Mouse (Mus musculus) adrenal gland, postnatal 25 days (tissue): ENCODE data around the gene Kpna6. TPM values are rescaled to one million over a fixed set of nuclear protein-coding genes. Genes with fewer than 3 reads are reported as not detected.
"Not testable (repeated sequence)": the region's sequence is repeated elsewhere in the genome, so short reads cannot be mapped to it uniquely, and the experiment has no call there.

Experiments used
- DNase-seq: peaks from one replicate; pipeline ENCODE4 v3.0.0; 2021; ENCODE audit warnings: mixed read lengths
- long read RNA-seq: library from polyadenylated mRNA; stranded (forward); transcript quantifications from one replicate; pipeline ENCODE4 v2.0.0, GENCODE M21; 2021
- total RNA-seq: library from RNA; stranded (reverse); gene quantifications from 2 replicates; pipeline ENCODE4 v1.2.3, GENCODE M21; 2021

The Kpna6 gene
- total RNA-seq = 80.1 and 95.8 TPM in 2 replicates
- long read RNA-seq, full-length matches to known transcripts = 3 of 9 reads
- long read RNA-seq, partial matches to known transcripts = 0 of 9 reads
- long read RNA-seq, other reads (novel, unspliced or antisense) = 6 of 9 reads

DNA sequence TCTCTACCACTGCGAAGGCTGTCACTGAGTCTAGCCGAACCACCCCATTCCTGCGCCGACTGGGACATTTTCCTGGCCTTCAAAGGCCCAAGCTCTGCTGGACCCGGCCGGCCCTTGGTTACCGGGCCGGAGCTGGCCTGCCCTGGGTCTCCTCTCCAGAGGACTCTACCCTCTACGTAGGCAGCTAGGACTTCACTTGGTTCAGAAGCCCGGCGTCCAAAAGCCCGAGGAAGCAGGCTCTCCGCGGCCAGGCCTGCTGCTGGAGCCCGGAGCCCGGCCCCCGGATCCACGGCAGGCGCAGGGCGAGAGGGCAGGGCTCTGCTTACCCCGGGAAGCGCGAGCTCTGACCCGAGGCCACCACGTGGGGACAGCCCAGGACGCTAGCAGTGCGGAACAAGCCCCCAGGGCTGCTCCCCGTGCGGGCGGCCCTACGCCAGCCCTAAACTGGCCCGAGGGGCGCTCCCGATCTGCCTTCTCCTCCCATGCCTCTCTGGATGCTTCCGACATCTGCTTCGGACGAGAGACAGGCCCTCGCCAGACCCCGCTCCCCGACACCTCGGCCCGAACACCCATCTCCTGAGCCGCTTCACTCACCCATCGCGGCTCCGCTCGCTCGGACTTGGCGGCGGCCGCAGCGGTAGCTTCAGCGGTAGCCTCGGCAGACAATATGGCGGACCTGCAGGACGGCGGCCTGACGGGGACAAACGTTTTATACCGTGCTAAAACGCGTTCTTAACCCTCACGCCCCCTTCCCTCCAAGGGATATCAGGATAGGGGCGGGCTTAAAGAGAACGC lies at the start of gene Kpna6:
Gene Kpna6, minus strand, starts transcription at position 685 of the 795 bp plus-strand sequence.
- DNase-seq = peak; percentile 89

DNA sequence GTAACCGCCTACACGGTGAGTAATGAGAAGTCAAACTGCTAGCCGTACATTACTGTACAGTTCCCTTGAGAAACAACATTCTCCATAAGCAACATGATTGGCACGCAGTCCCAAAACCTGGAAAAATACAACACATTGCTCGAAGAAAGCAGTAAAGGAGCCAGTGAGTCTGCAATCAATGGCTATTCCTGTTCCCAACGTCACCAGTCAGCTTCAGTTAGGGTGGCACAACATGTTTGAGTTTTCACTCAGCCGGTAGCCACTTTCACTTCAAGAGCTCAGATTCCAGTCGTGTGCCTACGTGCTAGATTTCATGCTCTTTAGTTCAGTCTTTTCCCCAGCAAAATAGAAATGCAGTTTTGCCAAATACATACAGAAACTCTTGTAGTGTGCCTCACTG lies 43.7 kb upstream of the Kpna6 start:
- no peak for DNase-seq

DNA sequence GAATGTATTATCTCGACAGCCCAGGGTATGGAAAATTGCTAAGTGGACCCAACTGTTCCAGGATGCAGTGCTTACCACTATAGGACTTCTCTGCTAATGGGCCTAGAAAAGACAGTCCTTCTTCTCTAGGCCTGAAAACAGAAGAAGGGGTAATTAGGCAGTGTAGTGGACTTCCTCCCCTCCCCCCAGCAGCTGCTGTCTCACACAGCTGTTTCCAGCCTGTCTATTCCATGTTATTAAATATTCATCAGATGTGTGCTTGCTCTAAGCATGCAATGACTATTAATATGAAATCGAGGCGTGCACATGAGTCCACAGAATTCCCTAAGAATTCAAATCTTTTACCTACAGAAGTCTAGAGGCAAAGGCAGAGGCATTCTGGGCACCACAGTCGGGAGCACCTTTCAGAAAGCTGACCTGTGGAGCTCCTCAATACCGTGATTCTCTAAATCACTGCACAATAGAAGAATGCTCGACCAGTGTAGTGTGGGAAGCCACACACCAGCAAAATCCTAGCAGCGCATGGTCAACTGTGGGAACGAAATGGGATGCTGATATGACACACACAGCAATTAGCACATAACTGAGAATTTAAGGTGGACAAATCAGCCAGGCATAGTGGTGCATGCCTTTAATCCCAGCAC lies 37.0 kb upstream of the Kpna6 start:
- DNase-seq = no peak

DNA sequence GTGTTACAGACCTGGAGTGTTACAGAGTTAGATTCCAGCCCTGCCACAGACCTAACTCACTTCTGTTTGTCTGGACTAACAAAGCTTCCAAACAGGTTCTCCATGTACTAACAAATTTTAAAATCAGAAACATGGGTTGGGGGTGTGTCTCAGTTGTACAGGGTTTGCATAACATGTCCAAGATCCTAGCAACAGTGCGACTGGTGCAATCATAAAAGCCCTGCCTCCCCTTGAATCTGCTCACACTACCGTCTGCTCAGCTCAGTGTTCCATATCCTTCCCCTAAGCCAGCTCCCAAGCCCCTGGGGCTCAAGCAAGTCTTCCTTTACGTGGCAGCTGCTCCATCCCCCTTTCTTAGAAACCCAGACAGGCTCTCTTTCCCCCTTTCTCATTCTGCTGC lies 34.2 kb upstream of the Kpna6 start:
- no peak for DNase-seq

DNA sequence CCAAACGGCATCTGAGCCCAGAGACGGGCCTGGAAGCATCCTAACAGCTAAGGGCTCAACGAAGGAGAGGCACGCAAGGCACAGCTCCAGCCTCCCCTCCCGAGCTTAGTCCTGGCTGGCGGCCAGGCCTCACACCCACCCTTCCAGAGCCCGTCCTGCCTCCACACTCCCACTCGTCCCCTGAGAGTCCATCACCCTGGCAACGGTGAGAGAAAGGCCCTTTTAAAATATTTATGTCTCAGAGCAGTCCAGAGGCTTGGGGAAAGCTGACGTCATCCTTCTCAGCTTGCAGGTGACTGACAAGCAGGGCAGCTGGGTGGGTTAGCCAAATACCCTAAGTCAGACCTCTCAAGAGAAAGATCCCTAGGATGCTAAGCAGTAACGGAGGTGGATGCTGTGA lies 29.9 kb upstream of the Kpna6 start:
- no peak for DNase-seq

DNA sequence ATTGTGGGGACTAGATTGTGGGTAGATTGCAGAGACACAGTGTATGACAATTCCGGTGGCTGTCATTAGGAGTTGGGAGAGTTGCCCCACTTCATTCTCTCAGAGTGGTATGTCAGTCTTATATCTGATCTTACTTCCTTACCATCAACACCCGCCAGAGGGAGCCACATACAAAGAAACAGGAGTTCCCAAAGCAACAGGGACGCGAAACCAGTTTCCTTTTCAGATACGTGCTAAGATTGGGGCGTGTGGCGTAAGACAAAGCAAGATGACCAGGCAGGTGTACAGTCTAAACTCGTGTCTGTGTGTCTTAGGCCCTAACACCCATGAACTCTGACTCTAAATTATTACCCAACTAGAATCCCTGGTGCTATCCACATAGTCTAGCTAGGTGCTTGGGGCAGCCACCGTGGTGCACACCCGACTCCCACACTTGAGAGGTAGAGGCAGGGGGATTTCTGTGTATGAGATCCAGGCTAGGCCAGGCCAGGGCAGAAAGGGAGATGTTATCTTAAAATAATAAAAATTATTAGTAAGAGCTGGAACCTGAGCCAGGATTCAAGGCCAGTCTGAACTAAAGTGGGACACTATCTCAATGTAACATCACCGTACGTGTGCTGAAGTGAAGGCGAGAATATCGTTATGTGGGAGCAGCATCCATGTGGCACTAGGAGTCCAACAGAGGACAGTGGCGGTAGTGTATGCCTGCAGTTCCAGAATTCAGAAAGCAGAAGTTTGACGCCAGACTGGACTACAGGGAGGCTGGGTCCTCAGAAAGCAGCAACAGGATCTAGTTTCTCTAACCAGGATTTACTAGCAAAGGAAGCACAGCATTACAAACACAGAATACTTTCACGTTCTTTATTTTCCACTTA lies 29.2 kb upstream of the Kpna6 start:
- DNase-seq = peak; percentile 82

DNA sequence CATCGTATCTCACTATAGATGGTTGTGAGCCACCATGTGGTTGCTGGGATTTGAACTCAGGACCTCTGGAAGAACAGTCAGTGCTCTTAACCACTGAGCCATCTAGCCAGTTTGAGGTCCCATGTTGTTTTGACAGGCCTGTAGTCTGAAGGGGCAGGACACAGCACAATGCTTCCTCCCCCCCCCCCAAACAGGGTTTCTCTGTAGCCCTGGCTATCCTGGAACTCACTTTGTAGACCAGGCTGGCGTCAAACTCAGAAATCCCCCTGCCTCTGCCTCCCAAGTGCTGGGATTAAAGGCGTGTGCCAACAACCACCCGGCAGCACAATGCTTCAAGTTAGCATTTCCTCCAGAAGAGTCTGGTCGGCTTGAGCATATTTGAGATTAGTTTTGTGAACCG lies 28.1 kb upstream of the Kpna6 start:
- DNase-seq = not testable (repeated sequence)

DNA sequence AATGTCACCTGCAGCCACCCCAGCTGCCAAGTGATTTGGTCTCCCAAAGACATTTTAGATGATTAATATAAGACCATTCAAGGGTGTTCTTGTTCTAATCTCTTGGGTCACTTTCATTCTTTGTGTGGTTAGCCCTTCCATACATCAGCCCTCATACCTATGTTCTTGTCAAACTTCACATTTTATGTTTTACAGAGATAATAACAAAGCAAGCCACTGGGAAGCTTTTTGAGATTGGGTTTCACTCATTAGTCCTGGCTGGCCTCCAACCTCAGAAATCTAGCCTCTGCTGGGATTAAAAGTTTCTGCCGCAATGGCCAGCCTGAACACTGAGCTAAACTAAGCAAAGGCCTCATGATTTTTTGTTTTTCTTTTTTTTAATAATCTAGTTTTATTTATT lies 27.6 kb upstream of the Kpna6 start:
- DNase-seq = no peak

DNA sequence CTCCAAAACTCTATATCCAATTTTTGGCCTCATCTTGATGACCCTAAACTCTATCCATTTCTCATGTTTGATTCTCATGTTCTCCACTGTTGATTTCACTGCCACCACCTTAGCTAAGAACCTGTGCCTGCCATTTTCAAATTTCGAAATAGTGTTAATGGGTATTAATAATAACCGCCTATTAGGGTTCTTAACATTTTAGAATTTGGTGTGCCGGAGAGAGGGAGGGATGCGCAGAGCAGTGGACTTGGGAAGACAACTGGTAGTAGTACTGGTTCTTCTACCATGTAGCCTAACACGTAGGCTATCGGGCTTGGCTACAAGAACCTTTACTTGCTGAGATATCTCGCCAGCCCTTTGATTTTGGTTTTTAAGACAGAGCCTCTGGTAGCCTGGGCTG lies 24.6 kb upstream of the Kpna6 start:
- DNase-seq = no peak

DNA sequence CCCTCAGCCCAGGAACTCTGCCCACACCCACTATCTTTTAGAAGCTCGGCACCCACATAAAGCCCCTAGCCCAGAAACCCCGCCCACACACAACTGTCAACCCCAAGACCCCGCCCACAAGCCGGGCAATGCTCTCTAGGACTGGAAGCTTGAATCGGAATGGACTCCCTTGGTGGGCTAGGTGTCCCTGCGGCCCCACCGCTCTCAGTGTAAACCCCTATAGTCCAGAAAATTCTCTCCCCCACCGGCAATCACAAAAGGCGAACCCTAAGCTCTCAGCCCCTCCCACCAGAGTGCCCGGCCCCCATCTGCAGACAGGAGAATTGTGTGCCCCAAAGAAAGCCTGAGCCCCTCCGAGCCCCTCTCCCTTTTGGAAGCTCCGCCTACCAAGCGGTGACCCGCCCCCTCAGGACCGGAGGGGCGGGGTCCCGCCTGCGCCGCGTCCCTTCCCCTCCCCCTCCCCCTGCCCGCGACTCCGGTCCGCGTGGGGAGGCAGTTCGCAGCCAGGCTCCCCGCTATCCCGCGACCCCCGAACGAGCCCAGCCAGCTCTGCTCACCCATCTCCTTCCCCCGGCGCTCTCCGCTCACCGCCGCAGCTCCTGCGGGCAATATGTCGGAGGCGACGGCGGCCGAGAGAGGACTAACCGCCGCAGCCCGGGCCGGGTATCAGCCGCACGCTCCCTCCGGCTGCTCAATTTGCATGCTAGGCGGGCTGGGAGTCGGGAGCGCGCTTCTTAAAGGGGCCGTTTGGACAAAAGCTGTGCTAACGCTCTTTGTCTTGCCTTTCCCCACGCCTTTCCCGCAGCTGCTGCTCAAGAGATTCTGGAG lies 23.8 kb upstream of the Kpna6 start, which contains the start of gene Tmem39b:
Gene Tmem39b, minus strand, starts transcription at position 681 of the 828 bp plus-strand sequence.
- peak; percentile 91 for DNase-seq

DNA sequence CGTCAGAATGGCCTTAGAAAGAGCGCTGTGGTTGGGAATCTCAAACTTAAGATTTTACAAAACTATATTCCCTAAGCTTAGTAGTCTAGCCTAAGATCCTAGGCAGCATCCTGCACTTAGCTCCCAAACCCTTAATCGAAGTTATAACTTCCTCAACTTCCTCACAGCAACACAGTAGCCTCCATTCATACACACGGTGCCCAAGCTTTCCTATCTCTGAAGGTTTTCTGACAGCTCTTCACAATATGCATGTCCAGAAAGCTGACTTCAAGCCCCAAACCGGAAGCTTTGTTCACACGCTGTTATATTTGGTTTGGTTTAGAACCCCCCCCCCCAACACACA lies 23.2 kb upstream of the Kpna6 start:
- no peak for DNase-seq

DNA sequence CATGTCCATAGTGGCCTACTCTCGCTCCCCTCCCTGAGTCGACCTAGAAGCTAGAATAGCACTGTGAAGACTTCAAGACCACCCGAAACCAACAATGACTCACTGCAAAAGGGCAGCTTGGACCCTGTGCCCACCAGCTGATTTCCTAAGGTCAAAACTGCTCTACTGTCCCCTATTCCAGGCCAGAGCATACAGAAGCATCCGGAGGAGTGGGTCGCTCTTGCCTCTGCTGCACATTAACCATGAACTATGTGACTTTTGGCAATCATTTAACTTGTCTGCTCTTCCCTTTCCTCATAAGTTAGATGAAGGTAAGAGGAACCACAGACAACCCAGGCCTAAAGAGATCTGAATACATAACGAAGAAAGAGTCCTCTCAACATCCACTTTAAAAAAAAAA lies 12.0 kb upstream of the Kpna6 start:
- DNase-seq = no peak

DNA sequence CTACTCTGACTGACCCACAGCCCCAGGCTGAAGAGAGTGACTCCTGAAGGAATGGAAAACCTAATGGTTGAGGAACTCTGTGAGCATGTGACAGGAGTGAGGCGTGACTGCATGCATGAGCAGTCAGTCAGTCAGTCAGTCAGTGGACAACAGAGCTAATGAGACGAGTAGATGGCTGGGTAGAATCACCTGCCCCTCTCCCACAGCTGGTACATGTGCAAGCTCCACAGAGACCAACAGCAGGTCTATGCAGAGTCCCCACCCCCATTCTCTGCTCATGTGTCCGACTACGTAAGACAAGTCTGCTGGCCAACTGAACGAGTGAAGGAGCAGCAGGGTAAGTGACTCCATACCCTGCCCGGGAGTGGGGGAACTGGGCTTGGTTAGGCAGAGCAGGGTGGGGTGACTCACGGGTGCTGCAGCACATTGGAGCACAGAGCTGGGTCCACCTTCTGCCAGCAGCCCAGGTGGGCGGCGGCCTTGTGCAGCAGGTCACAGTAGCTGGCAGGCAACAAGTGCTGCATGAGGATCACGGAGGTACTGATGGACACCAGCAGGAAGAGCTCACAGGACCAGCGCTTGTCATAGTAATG lies 11.4 kb upstream of the Kpna6 start:
- no peak for DNase-seq

DNA sequence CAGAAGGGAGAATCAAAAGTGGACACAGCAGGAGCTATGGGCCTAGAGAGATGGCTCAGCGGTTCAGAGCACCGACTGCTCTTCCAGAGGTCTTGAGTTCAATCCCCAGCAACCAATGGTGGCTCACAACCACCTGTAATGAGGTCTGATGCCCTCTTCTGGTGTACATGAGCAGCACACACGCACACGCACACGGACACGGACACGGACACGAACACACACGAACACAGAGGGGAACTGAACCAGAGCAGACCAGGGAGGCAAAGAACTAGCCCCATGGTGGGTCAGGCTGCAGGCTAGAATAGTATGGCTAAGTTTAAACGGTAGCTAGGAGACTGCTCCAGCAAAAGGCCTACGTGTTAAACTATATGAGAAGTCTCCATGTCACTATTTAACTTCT lies 9.3 kb upstream of the Kpna6 start:
- no peak for DNase-seq

DNA sequence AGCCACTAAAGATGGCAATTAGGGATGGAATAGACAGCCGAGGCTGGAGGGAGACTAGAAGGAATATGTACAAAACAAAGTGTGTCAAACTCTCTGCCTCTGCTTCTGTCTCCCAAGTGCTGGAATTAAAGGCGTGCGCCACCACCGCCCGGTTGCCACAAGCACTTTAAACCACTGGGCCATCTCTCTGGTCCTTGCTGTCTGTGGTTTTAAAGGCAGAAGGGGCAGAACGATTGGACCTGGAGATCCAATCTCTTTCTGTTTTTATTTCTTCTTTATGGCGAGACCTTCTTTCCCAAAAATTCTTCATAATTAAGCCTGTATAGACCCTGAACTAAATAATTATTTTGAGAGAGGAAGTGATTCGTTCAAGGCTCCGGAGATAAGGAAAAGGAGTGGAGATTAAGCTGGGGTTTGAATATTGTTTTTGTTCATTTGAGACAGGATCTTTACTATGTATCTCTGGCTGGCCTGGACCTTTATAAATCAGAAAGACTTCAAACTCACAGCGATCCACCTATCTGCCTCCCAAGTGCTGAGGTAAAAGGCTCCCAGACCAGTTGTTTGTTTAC lies 397 bp upstream of the Kpna6 start:
- DNase-seq = no peak

DNA sequence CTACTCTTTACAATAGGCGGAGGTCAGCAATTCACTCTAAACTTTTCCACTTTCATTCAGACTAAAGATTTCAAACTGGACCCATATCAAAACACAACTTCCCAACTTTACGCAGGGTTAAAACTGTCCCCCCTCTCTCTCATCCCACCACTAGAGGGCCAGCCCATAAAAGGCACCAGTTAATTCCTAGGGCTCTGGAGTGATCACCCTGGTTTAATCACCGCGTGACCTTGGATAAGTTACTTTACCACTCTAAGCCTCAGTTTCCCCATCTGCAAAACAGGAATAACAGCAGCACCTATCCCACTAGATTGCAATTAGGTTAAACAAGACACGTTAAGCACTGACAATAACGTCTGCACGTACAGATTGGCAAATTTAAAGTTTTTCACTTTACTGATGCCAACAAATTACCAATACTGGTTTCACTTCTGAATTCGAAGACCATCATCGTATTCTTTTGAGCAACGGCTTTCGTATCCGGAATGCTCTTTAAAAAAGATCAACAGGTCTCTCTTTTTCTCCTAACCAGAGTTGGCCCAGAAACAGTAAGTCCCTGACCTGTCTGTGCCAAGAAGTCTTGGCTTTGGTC lies 980 bp downstream of the Kpna6 start:
- peak; percentile 34 for DNase-seq

DNA sequence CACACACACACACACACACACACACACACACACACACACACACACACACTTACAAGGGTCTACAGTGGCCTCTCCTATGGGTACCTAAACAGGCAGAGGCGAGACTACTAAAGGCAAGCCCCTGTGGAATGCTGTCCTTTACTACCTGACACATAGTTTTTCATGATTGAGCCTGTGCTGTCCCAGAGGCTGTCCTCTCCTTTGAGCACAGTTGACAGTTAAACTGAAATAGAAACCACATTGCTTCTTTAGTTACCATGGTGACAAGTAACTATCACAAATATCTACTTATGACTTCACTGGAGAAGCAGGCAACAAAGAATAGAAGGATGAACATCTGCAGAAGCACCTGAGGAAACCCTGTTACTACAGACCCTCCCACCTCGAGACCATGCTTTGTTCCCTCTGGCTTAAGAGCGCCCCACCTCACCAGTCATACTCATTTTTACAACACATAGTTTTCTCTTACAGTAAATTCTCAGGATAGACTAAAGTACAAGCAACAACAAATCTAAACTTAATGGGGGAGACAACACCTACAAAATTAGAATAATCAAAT lies 10.2 kb downstream of the Kpna6 start:
- no peak for DNase-seq

DNA sequence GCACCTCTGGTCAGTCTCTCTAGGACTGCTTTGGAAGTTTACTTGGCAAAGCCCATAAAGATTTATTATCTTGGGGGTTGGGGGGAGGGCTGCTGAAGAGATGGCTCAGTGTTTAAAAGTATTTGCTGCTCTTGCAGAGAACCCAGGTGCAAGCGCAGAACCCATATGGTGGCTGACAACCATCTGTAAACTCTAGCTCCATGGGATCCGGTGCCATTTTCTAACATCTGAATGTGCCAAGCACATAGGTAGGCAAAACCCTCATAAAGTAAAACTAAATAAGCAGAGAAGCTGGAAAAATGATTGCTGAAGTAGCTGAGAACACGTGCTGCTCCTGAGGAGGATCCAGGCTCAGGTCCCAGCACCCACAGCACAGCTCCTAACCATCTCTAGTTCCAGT lies 11.0 kb downstream of the Kpna6 start:
- DNase-seq = no peak

DNA sequence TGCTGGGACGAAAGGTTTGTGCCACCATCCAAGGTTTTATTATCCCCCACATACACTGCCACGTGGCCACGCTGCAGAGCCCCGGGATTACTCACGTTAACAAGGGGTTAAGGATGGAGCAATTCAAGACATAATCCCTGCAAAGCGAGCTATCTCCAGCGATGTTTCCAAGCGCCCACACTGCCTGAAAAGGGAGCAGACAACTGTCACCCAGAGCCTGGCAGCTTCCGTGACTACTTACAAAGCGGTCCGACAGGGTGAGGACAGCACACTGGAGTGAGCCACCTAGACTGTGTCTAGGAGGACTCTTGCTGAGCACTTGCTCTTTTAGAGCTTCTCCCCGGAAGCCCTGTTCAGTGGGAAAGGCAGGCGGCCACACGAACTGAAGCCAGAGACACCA lies 17.8 kb downstream of the Kpna6 start:
- no peak for DNase-seq

DNA sequence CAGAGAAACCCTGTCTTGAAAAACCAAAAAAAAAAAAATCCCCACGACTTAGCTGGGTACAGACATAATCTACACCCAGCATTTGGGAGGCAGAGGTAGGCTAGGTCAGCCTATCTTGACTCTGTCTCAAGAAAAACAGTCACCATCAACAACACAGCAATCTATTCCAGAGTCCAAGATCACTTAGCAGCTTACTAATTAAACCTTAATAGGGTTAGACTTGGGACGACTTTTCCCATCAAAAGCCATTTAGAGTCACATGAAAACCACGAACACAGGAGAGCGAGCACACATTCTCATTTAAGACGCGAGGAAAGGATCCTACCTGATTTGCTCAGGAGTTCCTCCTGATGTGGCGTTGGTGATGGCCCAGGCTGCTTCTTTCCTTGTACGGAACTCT lies 22.2 kb downstream of the Kpna6 start:
- DNase-seq = no peak
